ENCODE assay signal across 8 mouse cellular contexts in genomic region chr13:21264366-21264765, GRCm38 (mm10). TPM values are rescaled to one million over a fixed set of nuclear protein-coding genes. Genes with fewer than 3 reads are reported as not detected.
DNase-seq lines count a peak whose midpoint lies in the region; ATAC-seq and TF ChIP-seq lines count a peak whose summit lies in the region.

No protein-coding gene starts in this region.

- DNase-seq in kidney, adult 18-20 months: no peak
- peak; percentile 53 for DNase-seq in MN1 (ENCODE audit: low spot score)
- DNase-seq in embryonic facial prominence, embryonic 14.5 days (ENCODE audit: low spot score): peak; percentile 65
- peak; percentile 85 for DNase-seq in neural tube, embryonic 11.5 days (ENCODE audit: low spot score)
- no peak for DNase-seq in adipocyte (ENCODE audit: low spot score)

- no peaks in the 10 kb centered on the region for H3K9me3 ChIP-seq in kidney, embryonic 14.5 days (ENCODE audit: control insufficient read depth, low read length)
- H3K9me3 ChIP-seq in embryonic facial prominence, embryonic 14.5 days (ENCODE audit: control insufficient read depth, low read length): no peaks in the 10 kb centered on the region
- H3K9me3 ChIP-seq in intestine, postnatal 0 days (ENCODE audit: control insufficient read depth): no peaks in the 10 kb centered on the region
- no peaks in the 10 kb centered on the region for H3K9me3 ChIP-seq in neural tube, embryonic 11.5 days (ENCODE audit: control insufficient read depth, low read length)

- TF ChIP-seq CTCF in intestine, postnatal 0 days (IDR thresholded peaks at IDR 0.05; ENCODE audit: low read depth): no peak

- H3K9ac ChIP-seq in kidney, embryonic 14.5 days (ENCODE audit: low read depth, low read length): peak overlapping the region; percentile 46
- 0 out of 2 replicates have a peak overlapping the region, but pooled peaks have one; percentile 39 for H3K9ac ChIP-seq in embryonic facial prominence, embryonic 14.5 days (ENCODE audit: low read depth, low read length)
- no peak overlapping the region for H3K9ac ChIP-seq in intestine, postnatal 0 days (ENCODE audit: low read depth, low read length)
- peak overlapping the region; percentile 40; the same call in 1 of the 2 replicates for H3K9ac ChIP-seq in neural tube, embryonic 11.5 days (ENCODE audit: low read length)

- 2% methylated on average over 11 of the region's 11 CpGs for WGBS in kidney, embryonic 14.5 days
- WGBS in embryonic facial prominence, embryonic 14.5 days: 3% methylated on average over 11 of the region's 11 CpGs
- WGBS in intestine, postnatal 0 days: 7% methylated on average over 11 of the region's 11 CpGs
- under 1% methylated on average over 11 of the region's 11 CpGs for WGBS in neural tube, embryonic 11.5 days

- no peaks in the 10 kb centered on the region for H3K27me3 ChIP-seq in kidney, embryonic 14.5 days (ENCODE audit: control insufficient read depth, insufficient read depth, low read length)
- H3K27me3 ChIP-seq in embryonic facial prominence, embryonic 14.5 days (replicated peaks; ENCODE audit: control insufficient read depth, insufficient read depth, low read length): no peaks in the 10 kb centered on the region
- no peaks in the 10 kb centered on the region for H3K27me3 ChIP-seq in intestine, postnatal 0 days (replicated peaks; ENCODE audit: control insufficient read depth, insufficient read depth, low read length)
- no peaks in the 10 kb centered on the region for H3K27me3 ChIP-seq in neural tube, embryonic 11.5 days (ENCODE audit: control insufficient read depth, insufficient read depth, low read length)

- 0 out of 2 replicates have a peak, but pooled peaks cover 4% of the 10 kb centered on the region for H3K4me1 ChIP-seq in kidney, embryonic 14.5 days (ENCODE audit: control insufficient read depth, insufficient read depth, low read length)
- H3K4me1 ChIP-seq in embryonic facial prominence, embryonic 14.5 days (ENCODE audit: control insufficient read depth, insufficient read depth, low read length): 0 out of 2 replicates have a peak, but pooled peaks cover 3% of the 10 kb centered on the region
- H3K4me1 ChIP-seq in intestine, postnatal 0 days (replicated peaks; ENCODE audit: control insufficient read depth, insufficient read depth, low read length): 0 out of 2 replicates have a peak, but pooled peaks cover 4% of the 10 kb centered on the region
- no peaks in the 10 kb centered on the region for H3K4me1 ChIP-seq in neural tube, embryonic 11.5 days (ENCODE audit: control insufficient read depth, insufficient read depth, low read length)

- no peak overlapping the region for H3K27ac ChIP-seq in kidney, embryonic 14.5 days (ENCODE audit: low read depth, low read length)
- H3K27ac ChIP-seq in embryonic facial prominence, embryonic 14.5 days (replicated peaks; ENCODE audit: low read depth, low read length): no peak overlapping the region
- H3K27ac ChIP-seq in intestine, postnatal 0 days (ENCODE audit: low read depth, low read length): no peak overlapping the region
- H3K27ac ChIP-seq in neural tube, embryonic 11.5 days (ENCODE audit: low read depth, low read length): no peak overlapping the region

- peak overlapping the region; percentile 54 for H3K4me3 ChIP-seq in kidney, embryonic 14.5 days (ENCODE audit: low read length)
- peak overlapping the region; percentile 42 for H3K4me3 ChIP-seq in embryonic facial prominence, embryonic 14.5 days (ENCODE audit: low read depth, low read length)
- peak overlapping the region; percentile 22 for H3K4me3 ChIP-seq in intestine, postnatal 0 days (ENCODE audit: low read depth, low read length)
- H3K4me3 ChIP-seq in neural tube, embryonic 11.5 days (ENCODE audit: low read depth, low read length): peak overlapping the region; percentile 47

- H3K4me2 ChIP-seq in kidney, embryonic 14.5 days (replicated peaks; ENCODE audit: low read depth, low read length): peak overlapping the region; percentile 41
- H3K4me2 ChIP-seq in embryonic facial prominence, embryonic 14.5 days (ENCODE audit: low read depth, low read length): peak overlapping the region; percentile 51
- H3K4me2 ChIP-seq in intestine, postnatal 0 days (replicated peaks; ENCODE audit: low read depth): peak overlapping the region; percentile 57
- H3K4me2 ChIP-seq in neural tube, embryonic 11.5 days (ENCODE audit: low read depth): peak overlapping the region; percentile 43

- ATAC-seq in kidney, embryonic 14.5 days (ENCODE audit: low FRiP score, low TSS enrichment): no peak
- no peak for ATAC-seq in embryonic facial prominence, embryonic 14.5 days (ENCODE audit: low read depth)
- no peak for ATAC-seq in intestine, postnatal 0 days
- no peak for ATAC-seq in neural tube, embryonic 11.5 days (ENCODE audit: insufficient read depth, low FRiP score, low TSS enrichment)
- ATAC-seq in granulocyte monocyte progenitor cell, adult 5-6 weeks (replicated peaks; ENCODE audit: poor library complexity, severe bottlenecking): no peak

- no peaks in the 10 kb centered on the region for H3K36me3 ChIP-seq in kidney, embryonic 14.5 days (ENCODE audit: control insufficient read depth, insufficient read depth, low read length)
- H3K36me3 ChIP-seq in embryonic facial prominence, embryonic 14.5 days (ENCODE audit: control insufficient read depth, insufficient read depth, low read length): no peaks in the 10 kb centered on the region
- H3K36me3 ChIP-seq in intestine, postnatal 0 days (ENCODE audit: control insufficient read depth, insufficient read depth): no peaks in the 10 kb centered on the region
- H3K36me3 ChIP-seq in neural tube, embryonic 11.5 days (ENCODE audit: control insufficient read depth, insufficient read depth, low read length): no peaks in the 10 kb centered on the region

RNA-seq across cellular contexts. Expression of gene Gpx5, which starts 28.2 kb away (rescaled TPM):
- not detected in 2 replicates for polyA plus RNA-seq in kidney, embryonic 14.5 days (2014; fragmentation: Nextera tagmentation; extraction: Ambion mirVana)
- not detected in 2 replicates for polyA plus RNA-seq in embryonic facial prominence, embryonic 14.5 days (2014; fragmentation: Nextera tagmentation; extraction: Ambion mirVana)
- not detected in 2 replicates for polyA plus RNA-seq in intestine, postnatal 0 days (2015; fragmentation: Nextera tagmentation; extraction: Ambion mirVana)
- not detected in 2 replicates for polyA plus RNA-seq in neural tube, embryonic 11.5 days (2014; fragmentation: Nextera tagmentation; extraction: Ambion mirVana)
- not detected in 2 replicates for total RNA-seq in granulocyte monocyte progenitor cell, adult 5-6 weeks (2014; fragmentation: Nextera tagmentation)
- total RNA-seq in granulocyte monocyte progenitor cell, adult 5-6 weeks (2017): not detected in 2 replicates

RNA-seq across cellular contexts. Expression of gene Gpx6, which starts 47.6 kb away (rescaled TPM):
- polyA plus RNA-seq in kidney, embryonic 14.5 days (2014; fragmentation: Nextera tagmentation; extraction: Ambion mirVana): 3.4 and 3.9 TPM in 2 replicates
- polyA plus RNA-seq in embryonic facial prominence, embryonic 14.5 days (2014; fragmentation: Nextera tagmentation; extraction: Ambion mirVana): not detected in 2 replicates
- polyA plus RNA-seq in intestine, postnatal 0 days (2015; fragmentation: Nextera tagmentation; extraction: Ambion mirVana): not detected in 2 replicates
- polyA plus RNA-seq in neural tube, embryonic 11.5 days (2014; fragmentation: Nextera tagmentation; extraction: Ambion mirVana): 0.30 TPM in 1 of 2 replicates, not detected in the other
- not detected in 2 replicates for total RNA-seq in granulocyte monocyte progenitor cell, adult 5-6 weeks (2014; fragmentation: Nextera tagmentation)
- total RNA-seq in granulocyte monocyte progenitor cell, adult 5-6 weeks (2017): not detected in 2 replicates

Comparison
In these comparisons a context has a peak if more than half of its experiments do, and no peak if none do; other contexts are left out.
1. DNase-seq: peak in MN1 (single experiment), embryonic facial prominence, embryonic 14.5 days (single experiment) and neural tube, embryonic 11.5 days (single experiment); none in kidney, adult 18-20 months (single experiment) and adipocyte (single experiment).
2. Peak in every context shown above with its lines, with median percentiles within 50 percentile points of each other: H3K4me2 ChIP-seq and H3K4me3 ChIP-seq.